ENCODE assay signal across 12 mouse cellular contexts in genomic region chr1:137334137-137334536, GRCm38 (mm10).
A peak's percentile ranks its signal among the peaks of the same experiment; 100 is the strongest.
DNase-seq lines count a peak whose midpoint lies in the region; ATAC-seq and TF ChIP-seq lines count a peak whose summit lies in the region.
"Had no signal": no experiment of that assay in that cellular context is flagged by ENCODE, and none has a peak within 500 bp of the region (broad histone marks: within the 10 kb centered on the region; RNA-seq: fewer than 3 reads in every experiment).

No protein-coding gene starts in this region.

- no peak for TF ChIP-seq POLR2A in heart, adult 2 months (IDR thresholded peaks at IDR 0.05; ENCODE audit: insufficient read depth, low read depth, low read length)
- no peak for TF ChIP-seq POLR2A in thymus, adult 2 months (IDR thresholded peaks at IDR 0.05; ENCODE audit: control insufficient read depth, extremely low read depth, insufficient read depth, low read length, poor library complexity)

- H3K4me2 ChIP-seq in liver, embryonic 14.5 days (ENCODE audit: low read depth) = no peak overlapping the region
- H3K4me2 ChIP-seq in liver, embryonic 12.5 days = no peak overlapping the region
- H3K4me2 ChIP-seq: hindbrain, embryonic 14.5 days; midbrain, embryonic 12.5 days had no signal

- H3K4me3 ChIP-seq in heart, adult 2 months = no peak overlapping the region
- no peak overlapping the region for H3K4me3 ChIP-seq in heart, embryonic 10.5 days
- H3K4me3 ChIP-seq in liver, embryonic 14.5 days (ENCODE audit: insufficient read depth in 1 of 2, low read depth in 2 of 2, low read length in 2 of 2) = no peak overlapping the region
- no peak overlapping the region for H3K4me3 ChIP-seq in liver, embryonic 12.5 days
- no peak overlapping the region for H3K4me3 ChIP-seq in thymus, adult 2 months (ENCODE audit: control insufficient read depth, insufficient read depth, low read length)
- H3K4me3 ChIP-seq: limb, embryonic 10.5 days; midbrain, embryonic 12.5 days had no signal

- WGBS in heart, adult 2 months = 76% methylated on average over 2 of the region's 2 CpGs
- WGBS in heart, embryonic 10.5 days = 68% methylated on average over 2 of the region's 2 CpGs
- WGBS in liver, embryonic 14.5 days (ENCODE audit: insufficient replicate concordance) = 61% methylated on average over 2 of the region's 2 CpGs
- WGBS in liver, embryonic 12.5 days (ENCODE audit: insufficient replicate concordance) = 69% methylated on average over 2 of the region's 2 CpGs
- WGBS in thymus, adult 2 months = 97% methylated on average over 2 of the region's 2 CpGs

- no peaks in the 10 kb centered on the region for H3K9me3 ChIP-seq in heart, embryonic 10.5 days
- H3K9me3 ChIP-seq in liver, embryonic 14.5 days (ENCODE audit: control insufficient read depth, low read length) = no peaks in the 10 kb centered on the region
- H3K9me3 ChIP-seq in liver, embryonic 12.5 days (replicated peaks) = no peaks in the 10 kb centered on the region
- H3K9me3 ChIP-seq: limb, embryonic 10.5 days; midbrain, embryonic 12.5 days had no signal

- no peak for TF ChIP-seq EP300 in heart, adult 2 months (IDR thresholded peaks at IDR 0.05; ENCODE audit: insufficient read depth, low read depth, low read length)
- no peak for TF ChIP-seq EP300 in liver, embryonic 14.5 days (IDR thresholded peaks at IDR 0.05; ENCODE audit: low read depth)

- H3K9ac ChIP-seq in heart, adult 2 months (ENCODE audit: low read depth, low read length) = no peak overlapping the region
- H3K9ac ChIP-seq in liver, embryonic 14.5 days (replicated peaks) = no peak overlapping the region
- H3K9ac ChIP-seq in liver, embryonic 12.5 days = no peak overlapping the region
- H3K9ac ChIP-seq: hindbrain, embryonic 14.5 days; midbrain, embryonic 12.5 days had no signal

- no peaks in the 10 kb centered on the region for H3K36me3 ChIP-seq in heart, adult 2 months (ENCODE audit: control insufficient read depth, insufficient read depth, low read length)
- no peaks in the 10 kb centered on the region for H3K36me3 ChIP-seq in heart, embryonic 10.5 days
- no peaks in the 10 kb centered on the region for H3K36me3 ChIP-seq in liver, embryonic 14.5 days (replicated peaks; ENCODE audit: control insufficient read depth, insufficient read depth, low read depth)
- H3K36me3 ChIP-seq in liver, embryonic 12.5 days = no peaks in the 10 kb centered on the region
- no peaks in the 10 kb centered on the region for H3K36me3 ChIP-seq in thymus, adult 2 months (ENCODE audit: control insufficient read depth, insufficient read depth, low read length)
- H3K36me3 ChIP-seq: limb, embryonic 10.5 days; midbrain, embryonic 12.5 days had no signal

- peak; percentile 38 for TF ChIP-seq CTCF in heart, adult 2 months (IDR thresholded peaks at IDR 0.05)
- TF ChIP-seq CTCF in liver, embryonic 14.5 days (IDR thresholded peaks at IDR 0.05; ENCODE audit: low read depth) = peak; percentile 24; the same call in 1 of the 2 replicates
- TF ChIP-seq CTCF in thymus, adult 2 months (IDR thresholded peaks at IDR 0.05; ENCODE audit: borderline replicate concordance, control insufficient read depth, extremely low read depth, insufficient read depth, low read length, poor library complexity) = no peak

- H3K27ac ChIP-seq in heart, adult 2 months = no peak overlapping the region
- H3K27ac ChIP-seq in heart, embryonic 10.5 days = no peak overlapping the region
- no peak overlapping the region for H3K27ac ChIP-seq in liver, embryonic 14.5 days
- no peak overlapping the region for H3K27ac ChIP-seq in liver, embryonic 12.5 days
- H3K27ac ChIP-seq in thymus, adult 2 months (ENCODE audit: control insufficient read depth, insufficient read depth, low read length) = no peak overlapping the region
- H3K27ac ChIP-seq: hindbrain, embryonic 14.5 days; limb, embryonic 10.5 days; midbrain, embryonic 12.5 days had no signal

- no peaks in the 10 kb centered on the region for H3K27me3 ChIP-seq in heart, adult 2 months (ENCODE audit: control insufficient read depth, insufficient read depth, low read length)
- H3K27me3 ChIP-seq in heart, embryonic 10.5 days (ENCODE audit: insufficient read depth, poor library complexity, severe bottlenecking) = no peaks in the 10 kb centered on the region
- no peaks in the 10 kb centered on the region for H3K27me3 ChIP-seq in liver, embryonic 14.5 days (ENCODE audit: control insufficient read depth, insufficient read depth, low read length)
- H3K27me3 ChIP-seq in liver, embryonic 12.5 days (replicated peaks) = no peaks in the 10 kb centered on the region
- H3K27me3 ChIP-seq in thymus, adult 2 months (ENCODE audit: control insufficient read depth, insufficient read depth, low read length) = no peaks in the 10 kb centered on the region
- H3K27me3 ChIP-seq: midbrain, embryonic 12.5 days had no signal

- no peaks in the 10 kb centered on the region for H3K79me2 ChIP-seq in heart, adult 2 months (replicated peaks; ENCODE audit: control insufficient read depth, insufficient read depth, low read length)

- H3K4me1 ChIP-seq in heart, adult 2 months (ENCODE audit: control insufficient read depth, insufficient read depth, low read length) = no peaks in the 10 kb centered on the region
- no peaks in the 10 kb centered on the region for H3K4me1 ChIP-seq in heart, embryonic 10.5 days
- H3K4me1 ChIP-seq in liver, embryonic 14.5 days (replicated peaks; ENCODE audit: control insufficient read depth in 2 of 2, insufficient read depth in 2 of 2, low read length in 1 of 2) = no peaks in the 10 kb centered on the region
- H3K4me1 ChIP-seq in liver, embryonic 12.5 days = no peaks in the 10 kb centered on the region
- peaks cover 3% of the 10 kb centered on the region for H3K4me1 ChIP-seq in thymus, adult 2 months (replicated peaks; ENCODE audit: control insufficient read depth, insufficient read depth, low read length)

- no peak for DNase-seq in heart, adult 2 months
- DNase-seq in heart, embryonic 10.5 days (ENCODE audit: low spot score) = no peak
- DNase-seq in liver, embryonic 14.5 days (ENCODE audit: low read depth in 3 of 3, low spot score in 3 of 3) = no peak
- peak; percentile 41 for DNase-seq in thymus, postnatal 4 days
- DNase-seq in thymus, adult 2 months = no peak
- DNase-seq in spleen, adult 12 weeks (ENCODE audit: low spot score) = no peak
- DNase-seq: cerebellum, adult 9-11 months; thymus, postnatal 36 days had no signal

- no peak for ATAC-seq in liver, embryonic 14.5 days (ENCODE audit: insufficient read depth)
- ATAC-seq in liver, embryonic 12.5 days = no peak

- intact Hi-C loops in heart, adult 2 months (cut with DNase I) = loop anchor here (10.0 kb wide), 1 partner anchor 411 kb away; no protein-coding TSS in a partner anchor
